Mouse (Mus musculus) hindbrain, embryonic 10.5 days (tissue): ENCODE measurements at regions not wholly inside any gene's neighbourhood (a gene's known extent, or its start where the extent isn't known, plus 50 kb on each side); places are given as distances from the start of the nearest gene placed in this dataset.

ENCODE experiments used
- DNase-seq: peaks from one replicate; pipeline ENCODE4 v3.0.0-alpha.2; 2017; ENCODE audit warnings: low spot score
- H3K27ac ChIP-seq: fragments of 300-500 bp; sonication (generic); 2 replicates; pipeline ENCODE4 v1.5.1; 2016; ENCODE audit warnings: mild to moderate bottlenecking, moderate library complexity
- H3K27me3 ChIP-seq: fragments of 300-500 bp; sonication (generic); 2 replicates; pipeline ENCODE4 v1.6.1; 2016; ENCODE audit warnings: mild to moderate bottlenecking; ENCODE audit not compliant: poor library complexity, insufficient read depth, severe bottlenecking
- H3K36me3 ChIP-seq: fragments of 300-500 bp; sonication (generic); 2 replicates; pipeline ENCODE4 v1.6.1; 2016; ENCODE audit warnings: mild to moderate bottlenecking, moderate library complexity
- H3K4me1 ChIP-seq: fragments of 300-500 bp; sonication (generic); replicated peaks from 2 replicates; pipeline ENCODE4 v1.6.1; 2016; ENCODE audit warnings: mild to moderate bottlenecking
- H3K4me3 ChIP-seq: fragments of 300-500 bp; sonication (generic); 2 replicates; pipeline ENCODE4 v1.5.1; 2016; ENCODE audit warnings: mild to moderate bottlenecking, moderate library complexity
- H3K9me3 ChIP-seq: fragments of 300-500 bp; sonication (generic); 2 replicates; pipeline ENCODE4 v1.6.1; 2016; ENCODE audit warnings: mild to moderate bottlenecking, moderate library complexity
- WGBS: fragments of 180-500 bp; shearing (Covaris S2); methylation state at CpG from one replicate; pipeline ENCODE4 v1.1.7; 2016; 5-methylcytosine and 5-hydroxymethylcytosine counted together

- DNase-seq = no peak
- H3K27ac ChIP-seq = peak overlapping the region; percentile 59
Observed at GRCm38 (mm10) chrX:99336616-99337553, 134.2 kb downstream of the Pja1 start.

GRCm38 (mm10) chrX:99335886-99336589, 135.0 kb downstream of the Pja1 start:
- Histone ChIP-seq H3K27ac (peak overlapping the region; percentile 59; the same call in 1 of the 2 replicates), H3K27me3 (peaks cover 91% of the 10 kb centered on the region), H3K4me3 (no peak overlapping the region), H3K4me1 (peaks cover 46% of the 10 kb centered on the region), H3K36me3 (no peaks in the 10 kb centered on the region), H3K9me3 (no peaks in the 10 kb centered on the region)
- no peak for DNase-seq
- WGBS = 37% methylated on average over 8 of the region's 8 CpGs

More at GRCm38 (mm10) chrX:99336616-99337553, 134.2 kb downstream of the Pja1 start:
- 49% methylated on average over 8 of the region's 8 CpGs for WGBS
- Histone ChIP-seq H3K27me3 (peaks cover 91% of the 10 kb centered on the region), H3K4me1 (peaks cover 42% of the 10 kb centered on the region), H3K4me3 (no peak overlapping the region), H3K36me3 (no peaks in the 10 kb centered on the region), H3K9me3 (no peaks in the 10 kb centered on the region)

- Histone ChIP-seq H3K4me3 (no peak overlapping the region), H3K27me3 (peaks cover 87% of the 10 kb centered on the region), H3K27ac (peak overlapping the region; percentile 77), H3K9me3 (no peaks in the 10 kb centered on the region), H3K36me3 (no peaks in the 10 kb centered on the region), H3K4me1 (peaks cover 31% of the 10 kb centered on the region)
- DNase-seq = no peak
- WGBS = 51% methylated on average over 4 of the region's 4 CpGs
Observed at GRCm38 (mm10) chrX:99332457-99332770, 138.7 kb downstream of the Pja1 start.

- Histone ChIP-seq H3K4me1 (peaks cover 27% of the 10 kb centered on the region), H3K27me3 (peaks cover 86% of the 10 kb centered on the region), H3K9me3 (no peaks in the 10 kb centered on the region), H3K27ac (peak overlapping the region; percentile 77), H3K4me3 (no peak overlapping the region), H3K36me3 (no peaks in the 10 kb centered on the region)
- WGBS = 46% methylated on average over 9 of the region's 9 CpGs
- peak; percentile 33 for DNase-seq
Observed at GRCm38 (mm10) chrX:99331764-99332456, 139.2 kb downstream of the Pja1 start.

GRCm38 (mm10) chrX:99330386-99330785, 140.7 kb downstream of the Pja1 start:
- Histone ChIP-seq H3K36me3 (no peaks in the 10 kb centered on the region), H3K27me3 (peaks cover 86% of the 10 kb centered on the region), H3K4me1 (peaks cover 23% of the 10 kb centered on the region), H3K4me3 (no peak overlapping the region), H3K9me3 (no peaks in the 10 kb centered on the region), H3K27ac (no peak overlapping the region)
- DNase-seq = no peak
- 92% methylated on average over 8 of the region's 8 CpGs for WGBS

- no peaks in the 10 kb centered on the region for H3K36me3 ChIP-seq
- DNase-seq = no peak
- no peak overlapping the region for H3K4me3 ChIP-seq
- peaks cover 34% of the 10 kb centered on the region for H3K4me1 ChIP-seq
- H3K27ac ChIP-seq = no peak overlapping the region
- peaks cover 86% of the 10 kb centered on the region for H3K27me3 ChIP-seq
- WGBS = 66% methylated on average over 4 of the region's 4 CpGs
- H3K9me3 ChIP-seq = no peaks in the 10 kb centered on the region
Observed at GRCm38 (mm10) chrX:99328576-99328975, 142.5 kb downstream of the Pja1 start.

- Histone ChIP-seq H3K4me1 (peaks cover 29% of the 10 kb centered on the region), H3K36me3 (no peaks in the 10 kb centered on the region), H3K27me3 (peaks cover 91% of the 10 kb centered on the region), H3K27ac (peak overlapping the region; percentile 30; the same call in 1 of the 2 replicates), H3K9me3 (no peaks in the 10 kb centered on the region), H3K4me3 (no peak overlapping the region)
- DNase-seq = peak; percentile 35
- WGBS = 34% methylated on average over 7 of the region's 7 CpGs
Observed at GRCm38 (mm10) chrX:99326167-99326566, 144.9 kb downstream of the Pja1 start.

- H3K27ac ChIP-seq = 0 out of 2 replicates have a peak overlapping the region, but pooled peaks have one; percentile 40
Observed at GRCm38 (mm10) chrX:99325460-99325859, 145.6 kb downstream of the Pja1 start.

GRCm38 (mm10) chrX:99324546-99325170, 146.4 kb downstream of the Pja1 start:
- WGBS = 66% methylated on average over 6 of the region's 6 CpGs
- Histone ChIP-seq H3K4me3 (no peak overlapping the region), H3K4me1 (peaks cover 31% of the 10 kb centered on the region), H3K36me3 (no peaks in the 10 kb centered on the region), H3K27me3 (peaks cover 94% of the 10 kb centered on the region), H3K9me3 (no peaks in the 10 kb centered on the region), H3K27ac (no peak overlapping the region)
- no peak for DNase-seq

More at GRCm38 (mm10) chrX:99325460-99325859, 145.6 kb downstream of the Pja1 start:
- no peaks in the 10 kb centered on the region for H3K36me3 ChIP-seq
- peaks cover 29% of the 10 kb centered on the region for H3K4me1 ChIP-seq
- no peaks in the 10 kb centered on the region for H3K9me3 ChIP-seq
- H3K4me3 ChIP-seq = no peak overlapping the region
- DNase-seq = no peak
- peaks cover 94% of the 10 kb centered on the region for H3K27me3 ChIP-seq
- 53% methylated on average over 8 of the region's 8 CpGs for WGBS

GRCm38 (mm10) chrX:99319791-99320190, 151.3 kb downstream of the Pja1 start:
- Histone ChIP-seq H3K4me1 (peaks cover 22% of the 10 kb centered on the region), H3K27ac (no peak overlapping the region), H3K27me3 (peaks cover 97% of the 10 kb centered on the region), H3K4me3 (no peak overlapping the region), H3K9me3 (no peaks in the 10 kb centered on the region), H3K36me3 (no peaks in the 10 kb centered on the region)
- WGBS = 87% methylated on average over 7 of the region's 7 CpGs
- no peak for DNase-seq

GRCm38 (mm10) chrX:99319163-99319562, 151.9 kb downstream of the Pja1 start:
- Histone ChIP-seq H3K36me3 (no peaks in the 10 kb centered on the region), H3K27me3 (peaks cover 95% of the 10 kb centered on the region), H3K27ac (no peak overlapping the region), H3K4me1 (peaks cover 17% of the 10 kb centered on the region), H3K9me3 (no peaks in the 10 kb centered on the region), H3K4me3 (no peak overlapping the region)
- no peak for DNase-seq
- WGBS = 63% methylated on average over 6 of the region's 6 CpGs

GRCm38 (mm10) chrX:99318141-99318540, 152.9 kb downstream of the Pja1 start:
- DNase-seq = no peak
- 84% methylated on average over 8 of the region's 8 CpGs for WGBS
- Histone ChIP-seq H3K36me3 (no peaks in the 10 kb centered on the region), H3K27me3 (peaks cover 93% of the 10 kb centered on the region), H3K4me3 (no peak overlapping the region), H3K9me3 (no peaks in the 10 kb centered on the region), H3K27ac (no peak overlapping the region), H3K4me1 (peaks cover 17% of the 10 kb centered on the region)
